17 mouse cellular contexts compared by ENCODE assay signal in genomic region chrX:140538649-140539048, GRCm38 (mm10).
DNase-seq lines count a peak whose midpoint lies in the region; ATAC-seq and TF ChIP-seq lines count a peak whose summit lies in the region.
"Had no signal": no experiment of that assay in that cellular context is flagged by ENCODE, and none has a peak within 500 bp of the region (broad histone marks: within the 10 kb centered on the region; RNA-seq: fewer than 3 reads in every experiment).

No protein-coding gene starts in this region.

- H3K4me2 ChIP-seq in heart, embryonic 12.5 days: no peak overlapping the region
- no peak overlapping the region for H3K4me2 ChIP-seq in liver, embryonic 11.5 days
- H3K4me2 ChIP-seq: embryonic facial prominence, embryonic 12.5 days; liver, embryonic 15.5 days; midbrain, embryonic 12.5 days had no signal

- peak overlapping the region; percentile 44; the same call in 1 of the 2 replicates for H3K27ac ChIP-seq in heart, embryonic 12.5 days (ENCODE audit: poor library complexity, severe bottlenecking)
- H3K27ac ChIP-seq in liver, adult 2 months (replicated peaks; ENCODE audit: insufficient read depth, low read depth, low read length): peak overlapping the region; percentile 75
- H3K27ac ChIP-seq in liver, embryonic 11.5 days (ENCODE audit: low read depth, low read length): no peak overlapping the region
- H3K27ac ChIP-seq: embryonic facial prominence, embryonic 12.5 days; liver, embryonic 15.5 days; midbrain, embryonic 12.5 days had no signal

- TF ChIP-seq CTCF in liver, adult 2 months (IDR thresholded peaks at IDR 0.05; ENCODE audit: low read depth, low read length): no peak

- peaks cover 41% of the 10 kb centered on the region for H3K4me1 ChIP-seq in heart, embryonic 12.5 days (replicated peaks)
- peaks cover 13% of the 10 kb centered on the region for H3K4me1 ChIP-seq in liver, adult 2 months (ENCODE audit: control insufficient read depth, insufficient read depth, low read length)
- H3K4me1 ChIP-seq in liver, embryonic 11.5 days (replicated peaks; ENCODE audit: control insufficient read depth, insufficient read depth, low read length): no peaks in the 10 kb centered on the region; the same call in 1 of the 2 replicates
- H3K4me1 ChIP-seq: embryonic facial prominence, embryonic 12.5 days; midbrain, embryonic 12.5 days had no signal

- peaks cover 9% of the 10 kb centered on the region; the same call in 1 of the 2 replicates for H3K79me2 ChIP-seq in liver, adult 2 months (ENCODE audit: control insufficient read depth, insufficient read depth, low read length)

- H3K4me3 ChIP-seq in heart, embryonic 12.5 days: no peak overlapping the region
- no peak overlapping the region for H3K4me3 ChIP-seq in liver, adult 2 months (ENCODE audit: insufficient read depth, low read depth, low read length)
- no peak overlapping the region for H3K4me3 ChIP-seq in liver, embryonic 11.5 days (ENCODE audit: low read depth, low read length)
- H3K4me3 ChIP-seq: embryonic facial prominence, embryonic 12.5 days; liver, embryonic 15.5 days; midbrain, embryonic 12.5 days had no signal

- WGBS in heart, embryonic 12.5 days: 50% methylated on average over 2 of the region's 2 CpGs
- 3% methylated on average over 2 of the region's 2 CpGs for WGBS in liver, adult 2 months
- WGBS in liver, embryonic 11.5 days: 66% methylated on average over 2 of the region's 2 CpGs

- H3K27me3 ChIP-seq in heart, embryonic 12.5 days (replicated peaks): peaks cover 4% of the 10 kb centered on the region; the same call in 1 of the 2 replicates
- H3K27me3 ChIP-seq in liver, adult 2 months (ENCODE audit: control insufficient read depth, insufficient read depth, low read length): no peaks in the 10 kb centered on the region
- peaks cover 7% of the 10 kb centered on the region for H3K27me3 ChIP-seq in liver, embryonic 11.5 days (replicated peaks; ENCODE audit: control insufficient read depth, insufficient read depth, low read length)

- H3K9me3 ChIP-seq in heart, embryonic 12.5 days (replicated peaks): no peaks in the 10 kb centered on the region
- no peaks in the 10 kb centered on the region for H3K9me3 ChIP-seq in liver, embryonic 11.5 days (ENCODE audit: control insufficient read depth, low read length)
- H3K9me3 ChIP-seq: embryonic facial prominence, embryonic 12.5 days; liver, embryonic 15.5 days; midbrain, embryonic 12.5 days had no signal

- TF ChIP-seq POLR2A in liver, adult 2 months (IDR thresholded peaks at IDR 0.05; ENCODE audit: extremely low read depth, insufficient read depth, low read length): no peak

- ATAC-seq in heart, embryonic 12.5 days (ENCODE audit: insufficient number of reproducible peaks, low FRiP score): no peak
- no peak for ATAC-seq in liver, embryonic 11.5 days (replicated peaks; ENCODE audit: low FRiP score)
- ATAC-seq: hindbrain, embryonic 16.5 days had no signal

- DNase-seq in heart, adult 9 months (ENCODE audit: low spot score in 2 of 2): no peak
- DNase-seq in liver, adult 2 months (ENCODE audit: extremely low read depth, low read depth, low spot score): peak; percentile 86
- DNase-seq in liver, embryonic 11.5 days (ENCODE audit: low spot score): no peak
- peak; percentile 48 to 53 for DNase-seq in B cell, adult 2 months
- DNase-seq in induced T-regulatory cell, adult 2 months (ENCODE audit: low read depth): peak; percentile 44
- DNase-seq in right cerebral cortex, postnatal 14 days: no peak
- DNase-seq: adrenal gland, postnatal 36 days; cerebellum, adult 11 months; kidney, postnatal 4 days; left cerebral cortex, postnatal 4 days; right cerebral cortex, postnatal 25 days; thymus, postnatal 4 days had no signal

- H3K36me3 ChIP-seq in heart, embryonic 12.5 days: peaks cover 11% of the 10 kb centered on the region
- peaks cover 13% of the 10 kb centered on the region for H3K36me3 ChIP-seq in liver, adult 2 months (ENCODE audit: control insufficient read depth, insufficient read depth, low read length)
- no peaks in the 10 kb centered on the region for H3K36me3 ChIP-seq in liver, embryonic 11.5 days (ENCODE audit: control insufficient read depth, insufficient read depth, low read length)
- H3K36me3 ChIP-seq: liver, embryonic 15.5 days; midbrain, embryonic 12.5 days had no signal

- H3K9ac ChIP-seq in heart, embryonic 12.5 days: no peak overlapping the region
- H3K9ac ChIP-seq in liver, adult 2 months (ENCODE audit: low read depth, low read length): 0 out of 2 replicates have a peak overlapping the region, but pooled peaks have one; percentile 37
- no peak overlapping the region for H3K9ac ChIP-seq in liver, embryonic 11.5 days (ENCODE audit: low read depth, low read length)
- H3K9ac ChIP-seq: embryonic facial prominence, embryonic 12.5 days; liver, embryonic 15.5 days; midbrain, embryonic 12.5 days had no signal

Comparison
In these comparisons a context has a peak if more than half of its experiments do, and no peak if none do; other contexts are left out.
1. DNase-seq: peak in liver, adult 2 months (single experiment), B cell, adult 2 months (2 of 2) and induced T-regulatory cell, adult 2 months (single experiment); none in heart, adult 9 months (0 of 2), liver, embryonic 11.5 days (single experiment) and right cerebral cortex, postnatal 14 days (single experiment).